In the genomic region with DNA sequence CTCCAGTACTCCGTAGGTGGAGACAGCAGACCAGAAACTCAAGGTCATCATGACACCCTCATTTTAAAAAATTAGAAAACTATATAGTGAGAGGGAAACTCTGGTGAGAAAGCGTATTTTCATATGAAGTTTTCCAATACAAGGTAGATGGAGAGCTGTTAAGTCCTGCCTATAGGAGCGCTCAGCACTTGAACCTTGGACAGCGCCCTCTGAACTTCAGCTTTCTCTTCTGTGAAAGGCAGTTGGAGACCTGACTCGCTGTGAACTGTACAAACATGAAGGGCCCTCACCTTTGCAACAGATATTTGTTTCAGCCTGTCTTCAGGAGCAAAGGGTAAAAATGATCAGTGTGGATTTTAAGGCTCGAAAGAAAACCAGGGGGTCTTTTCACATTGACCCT, we compare ENCODE assay signal across 19 mouse cellular contexts.
DNase-seq lines count a peak whose midpoint lies in the region; ATAC-seq lines count a peak whose summit lies in the region.
"Had no signal": no experiment of that assay in that cellular context is flagged by ENCODE, and none has a peak within 500 bp of the region (broad histone marks: within the 10 kb centered on the region; RNA-seq: fewer than 3 reads in every experiment).

No protein-coding gene starts in this region.

- no peak overlapping the region for H3K4me2 ChIP-seq in hindbrain, embryonic 16.5 days (ENCODE audit: low read length)
- H3K4me2 ChIP-seq: embryonic facial prominence, embryonic 15.5 days; forebrain, embryonic 12.5 days; liver, embryonic 12.5 days had no signal

- ATAC-seq in hindbrain, embryonic 16.5 days = no peak
- no peak for ATAC-seq in monocyte, adult 5-6 weeks (replicated peaks; ENCODE audit: insufficient number of reproducible peaks, low FRiP score, low TSS enrichment, poor library complexity, severe bottlenecking)
- ATAC-seq: hindbrain, postnatal 0 days; liver, embryonic 12.5 days had no signal

- no peaks in the 10 kb centered on the region for H3K4me1 ChIP-seq in hindbrain, embryonic 10.5 days (replicated peaks)
- H3K4me1 ChIP-seq in hindbrain, embryonic 16.5 days (ENCODE audit: control insufficient read depth, insufficient read depth, low read depth, low read length) = no peaks in the 10 kb centered on the region
- H3K4me1 ChIP-seq: embryonic facial prominence, embryonic 15.5 days; forebrain, embryonic 12.5 days; liver, embryonic 12.5 days; megakaryocyte, embryonic 14.5 days had no signal

- 76% methylated on average over 6 of the region's 6 CpGs for WGBS in hindbrain, embryonic 10.5 days
- WGBS in hindbrain, embryonic 16.5 days = 82% methylated on average over 6 of the region's 6 CpGs

- no peak overlapping the region for H3K4me3 ChIP-seq in hindbrain, embryonic 10.5 days
- H3K4me3 ChIP-seq in hindbrain, embryonic 16.5 days (ENCODE audit: low read length) = no peak overlapping the region
- H3K4me3 ChIP-seq: embryonic facial prominence, embryonic 15.5 days; forebrain, embryonic 12.5 days; liver, embryonic 12.5 days; megakaryocyte, embryonic 14.5 days had no signal

- DNase-seq in hindbrain, embryonic 10.5 days (ENCODE audit: low spot score) = peak; percentile 7
- peak; percentile 5 for DNase-seq in retina, embryonic 14.5 days (ENCODE audit: low spot score)
- no peak for DNase-seq in retina, postnatal 1 day
- peak; percentile 38 for DNase-seq in forelimb bud, embryonic 11.5 days (ENCODE audit: low read depth, low spot score)
- no peak for DNase-seq in frontal cortex, postnatal 36 days (ENCODE audit: low spot score in 2 of 2)
- DNase-seq in layer of hippocampus, postnatal 25 days (ENCODE audit: extremely low spot score in 1 of 2, low spot score in 1 of 2) = no peak
- DNase-seq: B cell, adult 2 months; cerebellum, postnatal 10 days; kidney, adult 9 months; lung, postnatal 10 days; right cerebral cortex, postnatal 14 days; thymus, postnatal 36 days had no signal

- H3K36me3 ChIP-seq in hindbrain, embryonic 10.5 days = no peaks in the 10 kb centered on the region
- no peaks in the 10 kb centered on the region for H3K36me3 ChIP-seq in hindbrain, embryonic 16.5 days (ENCODE audit: control insufficient read depth, insufficient read depth, low read length)
- H3K36me3 ChIP-seq: embryonic facial prominence, embryonic 15.5 days; forebrain, embryonic 12.5 days; liver, embryonic 12.5 days had no signal

- H3K9me3 ChIP-seq in hindbrain, embryonic 10.5 days = no peaks in the 10 kb centered on the region
- no peaks in the 10 kb centered on the region for H3K9me3 ChIP-seq in hindbrain, embryonic 16.5 days (ENCODE audit: control insufficient read depth, low read length)
- H3K9me3 ChIP-seq: embryonic facial prominence, embryonic 15.5 days; forebrain, embryonic 12.5 days had no signal

- no peak overlapping the region for H3K9ac ChIP-seq in hindbrain, embryonic 16.5 days (ENCODE audit: low read depth, low read length)
- H3K9ac ChIP-seq: embryonic facial prominence, embryonic 15.5 days; forebrain, embryonic 12.5 days; liver, embryonic 12.5 days had no signal

- H3K27ac ChIP-seq in hindbrain, embryonic 10.5 days = no peak overlapping the region
- H3K27ac ChIP-seq in hindbrain, embryonic 16.5 days (ENCODE audit: low read depth, low read length) = no peak overlapping the region
- H3K27ac ChIP-seq: embryonic facial prominence, embryonic 15.5 days; forebrain, embryonic 12.5 days; hindbrain, postnatal 0 days; liver, embryonic 12.5 days had no signal

- H3K27me3 ChIP-seq in hindbrain, embryonic 10.5 days (ENCODE audit: insufficient read depth, poor library complexity, severe bottlenecking) = no peaks in the 10 kb centered on the region
- no peaks in the 10 kb centered on the region for H3K27me3 ChIP-seq in hindbrain, embryonic 16.5 days (replicated peaks; ENCODE audit: control insufficient read depth, insufficient read depth, low read length)
- H3K27me3 ChIP-seq: embryonic facial prominence, embryonic 15.5 days; forebrain, embryonic 12.5 days; liver, embryonic 12.5 days; megakaryocyte, embryonic 14.5 days had no signal

Comparison
In these comparisons a context has a peak if more than half of its experiments do, and no peak if none do; other contexts are left out.
1. DNase-seq: peak in hindbrain, embryonic 10.5 days (single experiment), retina, embryonic 14.5 days (single experiment) and forelimb bud, embryonic 11.5 days (single experiment); none in retina, postnatal 1 day (single experiment), frontal cortex, postnatal 36 days (0 of 2) and layer of hippocampus, postnatal 25 days (0 of 2).